Mouse (Mus musculus) kidney, adult 10 weeks (tissue): Measurements from ENCODE around the gene Efcab12. TPM values are rescaled to one million over a fixed set of nuclear protein-coding genes. Genes with fewer than 3 reads are reported as not detected.

Experiments used
- polyA plus RNA-seq: library from polyadenylated mRNA; stranded (reverse); fragments of 350-450 nt; fragmentation: Illumina TruSeq; extraction: RNeasy Lipid Tissue Mini Kit (QIAGEN cat#74804); gene quantifications from one replicate; pipeline ENCODE4 v1.2.3, GENCODE M21; 2014; ENCODE audit warnings: low read depth, low replicate concordance

The Efcab12 gene
- 0.61 TPM for polyA plus RNA-seq

DNA sequence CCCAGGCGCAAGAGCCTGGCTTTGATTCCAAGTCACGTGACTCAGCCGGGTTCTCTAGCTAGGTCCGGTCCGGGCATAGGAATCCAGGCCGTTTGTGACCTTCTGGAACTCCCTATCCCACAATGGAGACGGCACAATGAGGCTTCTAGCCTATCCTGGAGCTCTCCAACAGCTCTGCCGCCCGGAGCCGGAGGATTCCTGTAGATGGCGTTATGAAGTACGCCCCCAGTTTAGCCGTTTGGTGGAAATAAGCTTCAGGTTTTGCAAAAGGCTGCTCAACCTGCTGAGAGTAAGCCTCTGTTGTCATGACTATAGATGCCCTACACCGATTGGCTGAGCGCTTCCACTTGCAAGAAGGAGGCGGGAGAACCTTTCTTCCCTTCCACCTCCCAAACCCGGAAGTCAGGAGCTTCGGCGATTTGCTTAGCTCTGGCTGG is at the start of gene Efcab12:
Efcab12 (minus strand) TSS at position 252 of the 437 bp plus-strand sequence.

DNA sequence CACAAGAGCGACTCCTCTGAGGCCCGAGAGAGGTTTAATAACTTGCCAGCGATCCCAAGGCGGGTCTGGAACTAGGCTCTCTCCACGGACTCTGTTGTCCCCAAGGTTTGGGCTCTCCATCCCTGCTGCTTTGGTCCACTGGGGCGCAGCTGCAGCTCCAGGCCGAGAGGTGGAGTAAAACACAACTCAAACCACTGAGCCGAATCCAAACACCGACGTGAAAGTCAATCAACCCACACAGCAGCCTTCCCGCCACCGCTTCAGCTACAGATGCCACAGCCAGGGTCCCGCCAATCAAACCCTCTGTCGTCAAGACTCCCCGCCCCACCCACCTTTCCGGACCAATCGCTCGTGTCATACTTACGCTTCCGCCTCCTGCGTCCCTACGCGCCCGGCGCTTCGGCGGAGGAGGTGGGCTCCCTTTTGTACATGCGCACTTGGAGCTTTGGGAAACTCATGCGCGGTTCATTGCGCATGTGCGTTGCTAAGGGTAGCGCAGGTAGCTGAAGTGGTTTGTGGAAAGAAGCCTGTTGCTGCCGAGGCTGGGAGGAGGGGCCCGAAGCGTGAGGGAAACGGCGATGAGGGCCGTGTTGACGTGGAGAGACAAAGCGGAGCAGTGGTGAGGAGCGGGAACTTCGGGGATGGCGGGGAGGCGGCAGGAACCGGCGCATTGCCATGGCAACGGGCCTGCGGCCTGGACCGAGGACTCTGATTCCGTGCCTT is 15.0 kb upstream of the Efcab12 start, which contains the start of the genes Mbd4 and Ift122:
Mbd4 (minus strand) TSS at position 281 of the 723 bp plus-strand sequence.
Ift122 (plus strand) TSS at position 380 of the 723 bp plus-strand sequence.

DNA sequence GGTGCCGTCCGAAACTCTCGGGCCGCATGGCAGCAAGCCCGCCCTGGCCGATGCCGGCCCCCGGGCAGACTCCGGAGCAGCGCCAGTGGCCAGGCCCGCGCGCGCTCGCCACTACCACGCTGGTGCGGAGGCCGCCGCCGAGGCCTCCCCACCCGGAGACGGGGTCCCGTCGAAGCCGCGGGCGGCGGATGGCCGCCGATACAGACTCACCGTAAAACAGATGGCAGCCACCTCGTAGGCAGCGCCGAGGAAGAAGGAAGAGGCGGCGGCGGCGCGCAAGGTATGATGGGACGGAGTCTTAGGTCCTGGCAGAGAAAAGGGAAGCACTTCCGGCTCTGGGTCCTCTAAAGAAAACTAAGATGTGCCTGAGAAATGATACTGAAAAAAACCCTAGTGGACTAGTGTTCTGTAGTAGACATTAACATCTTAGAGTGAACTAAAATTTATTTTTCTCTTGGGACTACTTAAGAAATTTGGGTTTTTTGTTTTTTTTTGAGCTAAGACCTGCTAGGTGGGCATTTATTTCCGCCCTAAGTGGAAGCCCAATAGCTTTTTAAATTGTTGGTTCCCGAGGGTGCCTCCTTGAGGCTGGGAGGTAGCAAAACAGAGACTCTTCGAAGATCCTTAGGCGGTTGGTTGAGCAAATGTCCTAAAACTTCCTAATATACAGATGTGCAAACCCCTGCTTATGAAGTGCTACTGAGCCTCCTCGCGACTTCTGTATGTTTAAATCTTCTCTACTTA is 29.6 kb downstream of the Efcab12 start, which contains the start of gene Rpl32:
Rpl32 (minus strand) TSS at position 260 of the 744 bp plus-strand sequence.

DNA sequence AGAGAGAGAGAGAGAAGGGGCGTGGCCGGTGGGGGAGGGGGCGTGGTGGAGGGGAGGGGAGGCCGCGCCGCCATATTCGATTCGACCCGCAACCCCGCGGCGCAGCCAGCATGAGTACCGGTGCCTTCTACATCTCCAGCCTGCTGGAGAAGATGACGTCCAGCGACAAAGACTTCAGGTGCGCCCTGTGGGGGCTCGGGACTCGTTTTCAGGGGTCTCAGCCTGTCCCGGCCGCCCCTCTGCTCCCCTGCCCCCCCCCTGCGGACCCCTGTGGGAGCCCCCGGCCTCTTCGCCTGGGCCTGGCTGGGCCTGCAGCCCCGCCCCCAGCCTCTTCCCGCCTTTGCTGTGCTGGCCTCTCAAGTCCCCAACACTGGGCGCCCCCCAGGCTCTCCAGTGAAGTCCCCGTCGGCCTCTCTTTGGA is 63.7 kb downstream of the Efcab12 start, which contains the start of gene Cand2:
Cand2 (plus strand) TSS at position 38 of the 421 bp plus-strand sequence.

DNA sequence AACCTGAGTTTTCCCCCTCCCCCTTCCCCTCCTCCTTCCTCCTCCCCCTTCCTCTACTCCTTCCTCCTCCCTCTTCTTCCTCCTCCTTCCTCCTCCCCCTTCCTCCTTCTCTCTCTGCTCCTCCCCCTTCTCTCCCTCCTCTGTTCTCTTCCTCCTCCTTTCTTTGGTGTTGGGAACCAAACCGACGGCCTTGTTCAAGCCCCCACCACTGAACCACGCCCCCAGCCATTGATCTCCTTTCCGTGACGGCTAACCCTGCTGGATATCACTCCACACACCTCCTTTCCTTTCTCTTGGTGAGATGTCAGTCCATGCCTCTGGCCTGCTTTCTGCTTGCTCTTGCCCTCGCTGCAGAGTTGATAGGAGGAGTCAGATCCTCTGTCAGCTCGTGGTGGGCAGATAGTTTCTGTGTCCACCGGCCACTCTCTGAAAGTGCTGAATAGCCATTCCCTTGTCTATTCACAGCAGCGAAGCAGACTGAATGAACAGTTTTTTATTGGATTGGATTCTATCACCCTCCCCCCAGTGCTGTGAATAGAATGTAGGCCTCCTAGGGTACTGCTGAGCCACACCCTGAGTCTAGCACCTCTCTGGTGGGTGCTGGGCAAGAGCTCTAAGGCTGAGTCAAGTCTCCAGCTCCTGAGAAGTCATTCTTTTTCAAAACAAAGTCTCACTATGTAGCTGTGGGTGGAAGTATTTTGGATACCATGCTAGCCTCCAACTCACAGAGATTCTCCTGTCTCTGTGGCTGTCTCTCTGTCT is 76.0 kb downstream of the Efcab12 start, which contains the start of gene Tmem40:
Tmem40 (minus strand) TSS at position 416 of the 762 bp plus-strand sequence.

Other genes starting within 250 kb of the Efcab12 start
- gene Mkrn2os, start 245.8 kb downstream of the Efcab12 start, polyA plus RNA-seq = 4.1 TPM
- 7.3 TPM for gene Mkrn2, start 236.5 kb downstream of the Efcab12 start, polyA plus RNA-seq
- 27.1 TPM for gene Raf1, start 161.8 kb downstream of the Efcab12 start, polyA plus RNA-seq
- not detected for gene Tmem40, start 76.0 kb downstream of the Efcab12 start, polyA plus RNA-seq
- gene Cand2, start 63.9 kb downstream of the Efcab12 start, polyA plus RNA-seq = 2.6 TPM
- 125 TPM for gene Rpl32, start 29.7 kb downstream of the Efcab12 start, polyA plus RNA-seq
- 7.0 TPM for gene Mbd4, start 15.0 kb upstream of the Efcab12 start, polyA plus RNA-seq
- gene Ift122, start 15.1 kb upstream of the Efcab12 start, polyA plus RNA-seq = 19.4 TPM
- gene Rho, start 93.3 kb upstream of the Efcab12 start, polyA plus RNA-seq = 0.08 TPM
- not detected for gene H1foo, start 106.5 kb upstream of the Efcab12 start, polyA plus RNA-seq
- gene Plxnd1, start 156.6 kb upstream of the Efcab12 start, polyA plus RNA-seq = 4.4 TPM